Mouse (Mus musculus): ENCODE measurements around the gene Etv6. TPM values are rescaled to one million over a fixed set of nuclear protein-coding genes. Genes with fewer than 3 reads are reported as not detected.

Etv6 gene
- total and polyA plus RNA-seq, 2 experiments from 2014 or later = 4.0 to 9.1 TPM

- H3K4me1 ChIP-seq (ENCODE audit: insufficient read depth, low read length) = no peaks in the 10 kb centered on the region
- no peak overlapping the region for H3K4me3 ChIP-seq (ENCODE audit: low read length)
- DNase-seq (ENCODE audit: low spot score) (no peak), ATAC-seq (no peak)
- H3K27me3 ChIP-seq (ENCODE audit: insufficient read depth, low read length) = no peaks in the 10 kb centered on the region
- no peak overlapping the region for H3K27ac ChIP-seq
- no peak for TF ChIP-seq CTCF (IDR thresholded peaks at IDR 0.05; ENCODE audit: low read depth)
- no peaks in the 10 kb centered on the region for H3K9me3 ChIP-seq (ENCODE audit: low read length)
- no peak overlapping the region for H3K9ac ChIP-seq (replicated peaks; ENCODE audit: low read length)
- no peak overlapping the region for H3K4me2 ChIP-seq (ENCODE audit: low read depth, low read length)
- no peaks in the 10 kb centered on the region for H3K36me3 ChIP-seq (ENCODE audit: insufficient read depth, low read length)
- WGBS = 98% methylated on average over 5 of the region's 5 CpGs
These were observed 45.4 kb downstream of the Etv6 start for GRCm38 (mm10) chr6:134080946-134081345.

GRCm38 (mm10) chr6:134082229-134082920 lies 46.9 kb downstream of the Etv6 start:
- Histone ChIP-seq H3K27ac (no peak overlapping the region), H3K27me3 (ENCODE audit: insufficient read depth, low read length) (no peaks in the 10 kb centered on the region), H3K4me2 (ENCODE audit: low read depth, low read length) (no peak overlapping the region), H3K9ac (replicated peaks; ENCODE audit: low read length) (no peak overlapping the region), H3K9me3 (ENCODE audit: low read length) (no peaks in the 10 kb centered on the region), H3K36me3 (ENCODE audit: insufficient read depth, low read length) (no peaks in the 10 kb centered on the region), H3K4me3 (ENCODE audit: low read length) (no peak overlapping the region), H3K4me1 (ENCODE audit: insufficient read depth, low read length) (no peaks in the 10 kb centered on the region)
- no peak for ATAC-seq
- no peak for TF ChIP-seq CTCF (IDR thresholded peaks at IDR 0.05; ENCODE audit: low read depth)
- WGBS = 89% methylated on average over 15 of the region's 15 CpGs
- no peak for DNase-seq (ENCODE audit: low spot score)

GRCm38 (mm10) chr6:134083428-134083827 lies 47.9 kb downstream of the Etv6 start:
- Histone ChIP-seq H3K4me1 (ENCODE audit: insufficient read depth, low read length) (no peaks in the 10 kb centered on the region), H3K9me3 (ENCODE audit: low read length) (no peaks in the 10 kb centered on the region), H3K36me3 (ENCODE audit: insufficient read depth, low read length) (no peaks in the 10 kb centered on the region), H3K27ac (no peak overlapping the region), H3K27me3 (ENCODE audit: insufficient read depth, low read length) (no peaks in the 10 kb centered on the region), H3K4me3 (ENCODE audit: low read length) (no peak overlapping the region), H3K4me2 (ENCODE audit: low read depth, low read length) (no peak overlapping the region), H3K9ac (replicated peaks; ENCODE audit: low read length) (no peak overlapping the region)
- ATAC-seq = no peak
- no peak for TF ChIP-seq CTCF (IDR thresholded peaks at IDR 0.05; ENCODE audit: low read depth)
- 87% methylated on average over 4 of the region's 4 CpGs for WGBS
- DNase-seq (ENCODE audit: low spot score) = no peak

GRCm38 (mm10) chr6:134086351-134086750 lies 50.9 kb downstream of the Etv6 start:
- Histone ChIP-seq H3K4me2 (ENCODE audit: low read depth, low read length) (no peak overlapping the region), H3K4me1 (ENCODE audit: insufficient read depth, low read length) (0 out of 2 replicates have a peak, but pooled peaks cover 6% of the 10 kb centered on the region), H3K36me3 (ENCODE audit: insufficient read depth, low read length) (no peaks in the 10 kb centered on the region), H3K9ac (replicated peaks; ENCODE audit: low read length) (no peak overlapping the region), H3K27me3 (ENCODE audit: insufficient read depth, low read length) (no peaks in the 10 kb centered on the region), H3K9me3 (ENCODE audit: low read length) (no peaks in the 10 kb centered on the region), H3K27ac (no peak overlapping the region), H3K4me3 (ENCODE audit: low read length) (no peak overlapping the region)
- no peak for ATAC-seq
- no peak for TF ChIP-seq CTCF (IDR thresholded peaks at IDR 0.05; ENCODE audit: low read depth)
- 94% methylated on average over 7 of the region's 7 CpGs for WGBS
- no peak for DNase-seq (ENCODE audit: low spot score)

- H3K9me3 ChIP-seq (ENCODE audit: low read length) = no peaks in the 10 kb centered on the region
- no peak for TF ChIP-seq CTCF (IDR thresholded peaks at IDR 0.05; ENCODE audit: low read depth)
- no peaks in the 10 kb centered on the region for H3K36me3 ChIP-seq (ENCODE audit: insufficient read depth, low read length)
- no peak for DNase-seq (ENCODE audit: low spot score)
- no peak overlapping the region for H3K27ac ChIP-seq
- H3K4me2 ChIP-seq (ENCODE audit: low read depth, low read length) = no peak overlapping the region
- H3K9ac ChIP-seq (replicated peaks; ENCODE audit: low read length) = no peak overlapping the region
- 0 out of 2 replicates have a peak, but pooled peaks cover 6% of the 10 kb centered on the region for H3K4me1 ChIP-seq (ENCODE audit: insufficient read depth, low read length)
- no peak overlapping the region for H3K4me3 ChIP-seq (ENCODE audit: low read length)
- ATAC-seq = no peak
- 90% methylated on average over 4 of the region's 4 CpGs for WGBS
- H3K27me3 ChIP-seq (ENCODE audit: insufficient read depth, low read length) = no peaks in the 10 kb centered on the region
These were observed 52.2 kb downstream of the Etv6 start for GRCm38 (mm10) chr6:134087709-134088108.

- ATAC-seq (no peak), DNase-seq (ENCODE audit: low spot score) (no peak)
- H3K9ac ChIP-seq (replicated peaks; ENCODE audit: low read length) = no peak overlapping the region
- no peak overlapping the region for H3K4me2 ChIP-seq (ENCODE audit: low read depth, low read length)
- H3K27me3 ChIP-seq (ENCODE audit: insufficient read depth, low read length) = no peaks in the 10 kb centered on the region
- WGBS = 74% methylated on average over 7 of the region's 7 CpGs
- H3K4me1 ChIP-seq (ENCODE audit: insufficient read depth, low read length) = 0 out of 2 replicates have a peak, but pooled peaks cover 6% of the 10 kb centered on the region
- no peaks in the 10 kb centered on the region for H3K36me3 ChIP-seq (ENCODE audit: insufficient read depth, low read length)
- TF ChIP-seq CTCF (IDR thresholded peaks at IDR 0.05; ENCODE audit: low read depth) = no peak
- no peak overlapping the region for H3K27ac ChIP-seq
- H3K9me3 ChIP-seq (ENCODE audit: low read length) = no peaks in the 10 kb centered on the region
- H3K4me3 ChIP-seq (ENCODE audit: low read length) = no peak overlapping the region
These were observed 54.3 kb downstream of the Etv6 start for GRCm38 (mm10) chr6:134089671-134090377.

GRCm38 (mm10) chr6:134090378-134090692 lies 54.8 kb downstream of the Etv6 start:
- 0 out of 2 replicates have a peak, but pooled peaks cover 6% of the 10 kb centered on the region for H3K4me1 ChIP-seq (ENCODE audit: insufficient read depth, low read length)
- no peak overlapping the region for H3K9ac ChIP-seq (replicated peaks; ENCODE audit: low read length)
- no peaks in the 10 kb centered on the region for H3K9me3 ChIP-seq (ENCODE audit: low read length)
- no peak for TF ChIP-seq CTCF (IDR thresholded peaks at IDR 0.05; ENCODE audit: low read depth)
- H3K27ac ChIP-seq = no peak overlapping the region
- no peaks in the 10 kb centered on the region for H3K36me3 ChIP-seq (ENCODE audit: insufficient read depth, low read length)
- H3K27me3 ChIP-seq (ENCODE audit: insufficient read depth, low read length) = no peaks in the 10 kb centered on the region
- no peak overlapping the region for H3K4me3 ChIP-seq (ENCODE audit: low read length)
- no peak for ATAC-seq
- H3K4me2 ChIP-seq (ENCODE audit: low read depth, low read length) = no peak overlapping the region
- no peak for DNase-seq (ENCODE audit: low spot score)
- WGBS = 75% methylated on average over 4 of the region's 4 CpGs
